Mouse (Mus musculus) stomach, embryonic 16.5 days (tissue): ENCODE results near the gene Thsd4. TPM values are rescaled to one million over a fixed set of nuclear protein-coding genes. Genes with fewer than 3 reads are reported as not detected.
A peak's percentile ranks its signal among the peaks of the same experiment; 100 is the strongest.

Source experiments
- ATAC-seq: fragments of 200-750 bp; cut with Nextera tagmentation; 2 replicates; pipeline ENCODE4 v1.8.0; 2017; ENCODE audit warnings: moderate number of reproducible peaks, moderate TSS enrichment; ENCODE audit not compliant: insufficient read depth, low FRiP score
- H3K27ac ChIP-seq: fragments of 300-500 bp; sonication (generic); 2 replicates; pipeline ENCODE4 v1.5.1; 2014; ENCODE audit warnings: low read length
- H3K27me3 ChIP-seq: fragments of 300-500 bp; sonication (generic); 2 replicates; pipeline ENCODE4 v1.6.1; 2014; ENCODE audit warnings: low read length, control low read depth, mixed read lengths; ENCODE audit not compliant: control insufficient read depth, insufficient read depth
- H3K36me3 ChIP-seq: fragments of 300-500 bp; sonication (generic); 2 replicates; pipeline ENCODE4 v1.6.1; 2014; ENCODE audit warnings: low read length; ENCODE audit not compliant: control insufficient read depth, insufficient read depth
- H3K4me1 ChIP-seq: fragments of 300-500 bp; sonication (generic); 2 replicates; pipeline ENCODE4 v1.6.1; 2014; ENCODE audit warnings: low read length, control low read depth, mixed read lengths; ENCODE audit not compliant: control insufficient read depth, insufficient read depth
- H3K4me2 ChIP-seq: fragments of 300-500 bp; sonication (generic); 2 replicates; pipeline ENCODE4 v1.6.1; 2014; ENCODE audit warnings: low read depth, low read length, mixed read lengths
- H3K4me3 ChIP-seq: fragments of 300-500 bp; sonication (generic); replicated peaks from 2 replicates; pipeline ENCODE4 v1.5.1; 2014; ENCODE audit warnings: mild to moderate bottlenecking, low read length
- H3K9ac ChIP-seq: fragments of 300-500 bp; sonication (generic); 2 replicates; pipeline ENCODE4 v1.6.1; 2014; ENCODE audit warnings: low read length
- H3K9me3 ChIP-seq: fragments of 300-500 bp; sonication (generic); replicated peaks from 2 replicates; pipeline ENCODE4 v1.6.1; 2016; ENCODE audit warnings: low read length, control low read depth; ENCODE audit not compliant: control insufficient read depth
- WGBS: fragments of 180-500 bp; shearing (Covaris S2); extraction: QIAGEN DNeasy Blood & Tissue Kit; methylation state at CpG from one replicate; pipeline ENCODE4 v1.1.7; 2014; 5-methylcytosine and 5-hydroxymethylcytosine counted together
- polyA plus RNA-seq: library from polyadenylated mRNA; unstranded; fragments of >200 nt; fragmentation: Nextera tagmentation; extraction: Ambion mirVana; gene quantifications from 2 replicates; pipeline ENCODE4 v1.2.1, GENCODE M21; 2015

The Thsd4 gene
- polyA plus RNA-seq, 1 experiment from 2014 or later = 18.7 TPM

- Histone ChIP-seq H3K4me3 (no peak overlapping the region), H3K9ac (no peak overlapping the region), H3K4me2 (no peak overlapping the region), H3K27ac (no peak overlapping the region), H3K36me3 (no peaks in the 10 kb centered on the region), H3K9me3 (no peaks in the 10 kb centered on the region), H3K4me1 (no peaks in the 10 kb centered on the region), H3K27me3 (no peaks in the 10 kb centered on the region)
- 71% methylated on average over 4 of the region's 4 CpGs for WGBS
- no peak for ATAC-seq
Measured at GRCm38 (mm10) chr9:60382941-60383340, 138.9 kb downstream of the Thsd4 start.

GRCm38 (mm10) chr9:60382526-60382925, 139.3 kb downstream of the Thsd4 start:
- no peaks in the 10 kb centered on the region for H3K27me3 ChIP-seq
- H3K4me3 ChIP-seq = no peak overlapping the region
- H3K4me1 ChIP-seq = no peaks in the 10 kb centered on the region
- H3K36me3 ChIP-seq = no peaks in the 10 kb centered on the region
- no peak overlapping the region for H3K9ac ChIP-seq
- no peak for ATAC-seq
- 65% methylated on average over 4 of the region's 4 CpGs for WGBS
- no peaks in the 10 kb centered on the region for H3K9me3 ChIP-seq
- H3K4me2 ChIP-seq = no peak overlapping the region
- no peak overlapping the region for H3K27ac ChIP-seq

GRCm38 (mm10) chr9:60381010-60381409, 140.8 kb downstream of the Thsd4 start:
- no peaks in the 10 kb centered on the region for H3K36me3 ChIP-seq
- 77% methylated on average over 2 of the region's 2 CpGs for WGBS

GRCm38 (mm10) chr9:60380550-60380949, 141.3 kb downstream of the Thsd4 start:
- no peak overlapping the region for H3K4me2 ChIP-seq
- H3K36me3 ChIP-seq = no peaks in the 10 kb centered on the region
- 77% methylated on average over 4 of the region's 4 CpGs for WGBS
- no peak overlapping the region for H3K27ac ChIP-seq
- no peak overlapping the region for H3K4me3 ChIP-seq
- no peaks in the 10 kb centered on the region for H3K27me3 ChIP-seq
- no peak for ATAC-seq
- no peak overlapping the region for H3K9ac ChIP-seq
- H3K4me1 ChIP-seq = no peaks in the 10 kb centered on the region
- no peaks in the 10 kb centered on the region for H3K9me3 ChIP-seq

More at GRCm38 (mm10) chr9:60381010-60381409, 140.8 kb downstream of the Thsd4 start:
- no peak overlapping the region for H3K4me2 ChIP-seq
- no peak for ATAC-seq
- H3K27ac ChIP-seq = no peak overlapping the region
- H3K4me3 ChIP-seq = no peak overlapping the region
- H3K4me1 ChIP-seq = no peaks in the 10 kb centered on the region
- H3K27me3 ChIP-seq = no peaks in the 10 kb centered on the region
- H3K9ac ChIP-seq = no peak overlapping the region
- H3K9me3 ChIP-seq = no peaks in the 10 kb centered on the region

- Histone ChIP-seq H3K27me3 (no peaks in the 10 kb centered on the region), H3K4me1 (no peaks in the 10 kb centered on the region), H3K27ac (no peak overlapping the region), H3K9me3 (no peaks in the 10 kb centered on the region), H3K4me2 (no peak overlapping the region), H3K9ac (no peak overlapping the region), H3K36me3 (no peaks in the 10 kb centered on the region), H3K4me3 (no peak overlapping the region)
- WGBS = 44% methylated on average over 6 of the region's 6 CpGs
- no peak for ATAC-seq
Measured at GRCm38 (mm10) chr9:60378235-60378634, 143.6 kb downstream of the Thsd4 start.

GRCm38 (mm10) chr9:60373161-60373737, 148.6 kb downstream of the Thsd4 start:
- H3K4me1 ChIP-seq = no peaks in the 10 kb centered on the region
- no peak overlapping the region for H3K9ac ChIP-seq
- ATAC-seq = no peak
- H3K27me3 ChIP-seq = no peaks in the 10 kb centered on the region
- H3K27ac ChIP-seq = peak overlapping the region; percentile 8
- no peak overlapping the region for H3K4me2 ChIP-seq
- H3K9me3 ChIP-seq = no peaks in the 10 kb centered on the region
- H3K4me3 ChIP-seq = no peak overlapping the region
- 46% methylated on average over 4 of the region's 4 CpGs for WGBS
- H3K36me3 ChIP-seq = no peaks in the 10 kb centered on the region

- H3K4me2 ChIP-seq = no peak overlapping the region
- no peak overlapping the region for H3K9ac ChIP-seq
- no peaks in the 10 kb centered on the region for H3K9me3 ChIP-seq
- no peaks in the 10 kb centered on the region for H3K36me3 ChIP-seq
- WGBS = 54% methylated on average over 9 of the region's 9 CpGs
- no peak overlapping the region for H3K4me3 ChIP-seq
- H3K27ac ChIP-seq = peak overlapping the region; percentile 12; the same call in 1 of the 2 replicates
- no peaks in the 10 kb centered on the region for H3K27me3 ChIP-seq
- no peak for ATAC-seq
- peaks cover 22% of the 10 kb centered on the region for H3K4me1 ChIP-seq
Measured at GRCm38 (mm10) chr9:60368516-60368915, 153.3 kb downstream of the Thsd4 start.

GRCm38 (mm10) chr9:60367617-60368305, 154.1 kb downstream of the Thsd4 start:
- Histone ChIP-seq H3K4me2 (no peak overlapping the region), H3K4me3 (no peak overlapping the region), H3K27ac (no peak overlapping the region), H3K36me3 (no peaks in the 10 kb centered on the region), H3K9ac (no peak overlapping the region), H3K4me1 (peaks cover 23% of the 10 kb centered on the region), H3K9me3 (no peaks in the 10 kb centered on the region), H3K27me3 (no peaks in the 10 kb centered on the region)
- no peak for ATAC-seq
- 54% methylated on average over 10 of the region's 10 CpGs for WGBS

- H3K27ac ChIP-seq = no peak overlapping the region
- H3K36me3 ChIP-seq = no peaks in the 10 kb centered on the region
- H3K9me3 ChIP-seq = no peaks in the 10 kb centered on the region
- no peak overlapping the region for H3K4me2 ChIP-seq
- no peaks in the 10 kb centered on the region for H3K27me3 ChIP-seq
- H3K4me1 ChIP-seq = peaks cover 30% of the 10 kb centered on the region
- no peak overlapping the region for H3K9ac ChIP-seq
- no peak overlapping the region for H3K4me3 ChIP-seq
- peak; percentile 46 for ATAC-seq
- 15% methylated on average over 14 of the region's 14 CpGs for WGBS
Measured at GRCm38 (mm10) chr9:60364166-60364781, 157.6 kb downstream of the Thsd4 start.
